Mouse (Mus musculus) G1E (cell line): ENCODE results near the gene Fam25c. TPM values are rescaled to one million over a fixed set of nuclear protein-coding genes. Genes with fewer than 3 reads are reported as not detected.
"Not testable (repeated sequence)": the region's sequence is repeated elsewhere in the genome, so short reads cannot be mapped to it uniquely, and the experiment has no call there.

Experiments
- ATAC-seq: 2 replicates; pipeline ENCODE4 v1.8.0; 2016; ENCODE audit warnings: mild to moderate bottlenecking; ENCODE audit not compliant: insufficient number of reproducible peaks, poor library complexity, low FRiP score, severe bottlenecking; ENCODE audit errors: extremely low read depth
- DNase-seq: peaks from one replicate; pipeline ENCODE4 v3.0.0; 2012; ENCODE audit warnings: low spot score
- H3K27me3 ChIP-seq: 2 replicates; pipeline ENCODE4 v1.6.1; 2012; ENCODE audit warnings: mild to moderate bottlenecking, low read length, inconsistent platforms; ENCODE audit not compliant: insufficient read depth
- H3K36me3 ChIP-seq: replicated peaks from 2 replicates; pipeline ENCODE3; 2012; ENCODE audit warnings: mild to moderate bottlenecking, inconsistent platforms
- H3K4me1 ChIP-seq: 2 replicates; pipeline ENCODE4 v1.6.1; 2012; ENCODE audit warnings: low read depth, low read length, inconsistent platforms, mixed read lengths; ENCODE audit not compliant: insufficient read depth
- H3K4me3 ChIP-seq: 2 replicates; pipeline ENCODE4 v1.5.1; 2012; ENCODE audit warnings: low read depth, mild to moderate bottlenecking, inconsistent platforms, low read length, moderate library complexity, mixed read lengths
- H3K9me3 ChIP-seq: replicated peaks from 2 replicates; pipeline ENCODE4 v1.6.1; 2012; ENCODE audit warnings: inconsistent platforms
- CTCF ChIP-seq: IDR thresholded peaks from 2 replicates; pipeline ENCODE4 v1.5.1; 2012; ENCODE audit warnings: low read depth, low read length, inconsistent platforms, mixed read lengths
- GATA1 ChIP-seq: IDR thresholded peaks from 2 replicates; pipeline ENCODE4 v1.6.1; 2012; ENCODE audit warnings: borderline replicate concordance, low read length, inconsistent platforms, mixed read lengths
- GATA2 ChIP-seq: IDR thresholded peaks from 2 replicates; pipeline ENCODE4 v1.6.1; 2012; ENCODE audit warnings: low read depth, low read length, inconsistent platforms, borderline replicate concordance
- POLR2AphosphoS5 ChIP-seq: IDR thresholded peaks from 2 replicates; pipeline ENCODE4 v1.6.1; 2012; ENCODE audit warnings: low read depth, low read length, inconsistent platforms; ENCODE audit not compliant: insufficient replicate concordance
- TAL1 ChIP-seq: conservative IDR thresholded peaks from 2 replicates; pipeline ENCODE4 v1.6.1; 2012; ENCODE audit warnings: low read depth, low read length, inconsistent platforms, mixed read lengths
- polyA plus RNA-seq: library from polyadenylated mRNA; stranded (reverse); fragments of >175 nt; gene quantifications from 2 replicates; pipeline ENCODE4 v1.2.3, GENCODE M21; 2012
- total RNA-seq, 2 experiments: library from RNA; stranded (forward) in 1 of 2; stranded (reverse) in 1 of 2; fragments of 200-1000 nt in 1 of 2; fragments of >200 nt in 1 of 2; fragmentation: Nextera tagmentation in 1 of 2; gene quantifications; 2 replicates each; pipeline ENCODE4 v1.2.3; 2014 to 2017

Gene Fam25c
- total and polyA plus RNA-seq, 3 experiments, result not detected

DNA sequence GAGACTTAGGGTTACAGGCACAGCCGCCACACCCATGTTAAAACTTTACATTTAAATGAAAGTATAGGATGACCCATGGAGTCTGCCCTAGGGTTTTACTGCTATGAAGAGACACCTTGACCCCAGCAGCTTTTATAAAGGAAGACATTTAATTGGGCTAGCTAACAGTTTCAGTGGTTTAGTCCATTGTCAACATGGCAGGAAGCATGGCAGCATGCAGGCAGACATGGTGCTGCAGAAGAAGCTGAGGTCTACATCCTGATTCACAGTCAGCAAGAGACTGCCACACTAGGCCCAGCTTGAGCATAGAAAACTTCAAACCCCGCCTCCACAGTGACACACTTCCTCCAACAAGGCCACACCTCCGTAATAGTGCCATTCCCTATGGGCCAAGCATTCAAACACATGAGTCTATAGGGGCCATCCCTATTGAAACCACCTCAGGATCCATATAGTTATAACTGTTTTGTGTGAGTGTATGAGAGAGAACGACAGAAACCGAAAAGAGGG is 31.6 kb downstream of the Fam25c start:
- H3K4me1 ChIP-seq, result peaks cover 11% of the 10 kb centered on the region
- TF ChIP-seq CTCF (no peak), TAL1 (no peak), POLR2AphosphoS5 (no peak), GATA2 (no peak), GATA1 (no peak)
- no peaks in the 10 kb centered on the region for H3K9me3 ChIP-seq
- H3K36me3 ChIP-seq, result peaks cover 53% of the 10 kb centered on the region
- no peak overlapping the region for H3K4me3 ChIP-seq
- DNase-seq (no peak), ATAC-seq (no peak)
- H3K27me3 ChIP-seq, result no peaks in the 10 kb centered on the region

DNA sequence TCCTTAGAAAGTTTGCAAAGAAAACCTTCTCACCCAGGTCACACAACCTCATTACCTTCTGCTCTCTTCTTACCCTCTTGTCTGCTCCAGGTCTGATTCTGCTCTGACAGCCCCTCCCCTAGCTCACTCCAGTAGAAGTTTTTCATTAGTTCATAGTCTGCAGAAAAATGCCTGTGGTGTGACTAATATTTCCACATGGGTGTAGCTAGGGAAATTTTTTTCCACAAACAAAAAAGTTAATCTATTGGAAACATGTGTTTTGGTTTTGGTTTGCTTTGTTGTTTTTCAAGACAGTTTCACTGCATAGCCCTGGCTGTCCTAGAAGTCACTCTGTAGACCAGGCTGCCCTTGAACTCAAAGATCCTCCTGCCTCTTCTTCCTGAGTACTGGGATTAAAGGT is 37.1 kb downstream of the Fam25c start:
- Histone ChIP-seq H3K36me3 (peaks cover 39% of the 10 kb centered on the region), H3K9me3 (no peaks in the 10 kb centered on the region), H3K4me3 (no peak overlapping the region), H3K27me3 (no peaks in the 10 kb centered on the region), H3K4me1 (peaks cover 12% of the 10 kb centered on the region)
- TF ChIP-seq GATA1 (no peak), GATA2 (no peak), TAL1 (no peak), POLR2AphosphoS5 (no peak), CTCF (no peak)
- no peak for DNase-seq
- ATAC-seq, result no peak

- Histone ChIP-seq H3K4me1 (peaks cover 18% of the 10 kb centered on the region), H3K9me3 (no peaks in the 10 kb centered on the region), H3K27me3 (no peaks in the 10 kb centered on the region), H3K4me3 (no peak overlapping the region), H3K36me3 (peaks cover 41% of the 10 kb centered on the region)
- DNase-seq (no peak), ATAC-seq (no peak)
- no peak for TF ChIP-seq GATA2
- TF ChIP-seq GATA1, result no peak
- no peak for TF ChIP-seq POLR2AphosphoS5
- no peak for TF ChIP-seq TAL1
- TF ChIP-seq CTCF, result no peak
Measured at GRCm38 (mm10) chr14:34317431-34317830, 37.8 kb downstream of the Fam25c start.

DNA sequence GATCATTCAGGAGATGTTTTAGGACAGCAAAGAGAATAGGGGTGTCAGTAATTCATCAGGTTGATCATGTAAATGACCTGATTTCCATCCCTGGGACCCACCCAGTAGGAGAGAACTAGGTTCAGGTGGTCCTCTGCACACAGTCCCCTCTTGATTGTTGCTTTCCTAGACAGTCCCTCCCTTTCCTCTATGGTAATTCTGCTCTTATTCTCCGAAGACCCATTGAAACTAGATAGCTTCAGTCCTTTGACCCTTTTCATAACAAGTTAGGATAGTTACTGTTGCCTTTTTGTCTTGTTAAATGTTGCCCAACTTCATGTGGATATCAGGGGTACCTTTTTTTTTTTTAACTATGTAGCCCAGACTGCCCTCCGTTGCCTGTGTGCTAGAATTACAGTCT is 38.9 kb downstream of the Fam25c start:
- H3K4me1 ChIP-seq, result peaks cover 26% of the 10 kb centered on the region
- DNase-seq (no peak), ATAC-seq (no peak)
- no peak overlapping the region for H3K4me3 ChIP-seq
- no peaks in the 10 kb centered on the region for H3K27me3 ChIP-seq
- H3K9me3 ChIP-seq, result no peaks in the 10 kb centered on the region
- H3K36me3 ChIP-seq, result peaks cover 36% of the 10 kb centered on the region
- TF ChIP-seq GATA1 (no peak), TAL1 (no peak), POLR2AphosphoS5 (no peak), CTCF (no peak), GATA2 (no peak)

GRCm38 (mm10) chr14:34314796-34315195 is 40.4 kb downstream of the Fam25c start:
- TF ChIP-seq GATA1 (no peak), TAL1 (no peak), GATA2 (no peak)
- no peaks in the 10 kb centered on the region for H3K9me3 ChIP-seq
- DNase-seq (no peak), ATAC-seq (no peak)
- H3K36me3 ChIP-seq, result peaks cover 28% of the 10 kb centered on the region
- H3K4me3 ChIP-seq, result no peak overlapping the region
- H3K4me1 ChIP-seq, result peaks cover 34% of the 10 kb centered on the region
- H3K27me3 ChIP-seq, result no peaks in the 10 kb centered on the region

DNA sequence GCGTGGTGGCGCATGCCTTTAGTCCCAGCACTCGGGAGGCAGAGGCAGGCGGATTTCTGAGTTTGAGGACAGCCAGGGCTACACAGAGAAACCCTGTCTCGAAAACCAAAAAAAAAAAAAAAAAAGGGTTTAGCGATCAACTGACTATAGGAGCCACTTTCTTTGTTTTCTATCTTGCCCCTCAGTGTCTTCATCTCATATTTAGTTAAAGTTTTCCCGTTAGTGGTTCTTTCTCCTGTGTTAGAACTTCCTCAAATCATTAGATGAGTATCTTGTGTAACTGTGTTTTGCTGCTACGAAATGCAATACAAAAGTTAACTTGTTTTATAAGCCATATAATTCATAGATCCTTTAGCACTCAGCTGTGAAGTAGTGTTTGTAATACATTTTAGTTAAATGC is 40.9 kb downstream of the Fam25c start:
- H3K4me3 ChIP-seq, H3K9me3 ChIP-seq, H3K27me3 ChIP-seq, DNase-seq, ATAC-seq: not testable (repeated sequence)
- Histone ChIP-seq H3K4me1 (peaks cover 37% of the 10 kb centered on the region), H3K36me3 (peaks cover 24% of the 10 kb centered on the region)

GRCm38 (mm10) chr14:34313612-34314011 is 41.6 kb downstream of the Fam25c start:
- peaks cover 39% of the 10 kb centered on the region for H3K4me1 ChIP-seq
- H3K36me3 ChIP-seq, result peaks cover 23% of the 10 kb centered on the region
- no peaks in the 10 kb centered on the region for H3K27me3 ChIP-seq
- TF ChIP-seq TAL1, result no peak
- no peak for TF ChIP-seq POLR2AphosphoS5
- TF ChIP-seq GATA1, result no peak
- TF ChIP-seq GATA2, result no peak
- TF ChIP-seq CTCF, result no peak
- no peak overlapping the region for H3K4me3 ChIP-seq
- ATAC-seq, result no peak
- H3K9me3 ChIP-seq, result no peaks in the 10 kb centered on the region
- DNase-seq, result no peak
